Mouse (Mus musculus) MEL (cell line): Measurements from ENCODE around the gene Masp1. TPM values are rescaled to one million over a fixed set of nuclear protein-coding genes. Genes with fewer than 3 reads are reported as not detected.

Source experiments
- DNase-seq: peaks from one replicate; pipeline ENCODE4 v3.0.0; 2011; ENCODE audit warnings: low read depth, low spot score
- H3K27ac ChIP-seq: 2 replicates; pipeline ENCODE4 v1.5.1; 2012; ENCODE audit warnings: low read depth, mild to moderate bottlenecking, control low read depth, low read length, moderate library complexity; ENCODE audit not compliant: control insufficient read depth
- H3K27me3 ChIP-seq, 2 experiments: fragments of 150-350 bp in 1 of 2; sonication (generic) in 1 of 2; 2 replicates each; pipeline ENCODE4 v1.6.1; 2012; ENCODE audit warnings: low read length in 2 of 2, mild to moderate bottlenecking in 2 of 2, improper control_type of control experiment in 1 of 2, moderate library complexity in 1 of 2; ENCODE audit not compliant: insufficient read depth in 2 of 2, control insufficient read depth in 1 of 2
- H3K36me3 ChIP-seq, 2 experiments: 2 replicates each; pipeline ENCODE4 v1.6.1; 2012 to 2014; ENCODE audit warnings: low read length in 2 of 2, improper control_type of control experiment in 1 of 2, inconsistent platforms in 1 of 2, mild to moderate bottlenecking in 1 of 2; ENCODE audit not compliant: insufficient read depth in 2 of 2, control insufficient read depth in 1 of 2
- H3K4me1 ChIP-seq, 2 experiments: fragments of 150-350 bp in 1 of 2; sonication (generic) in 1 of 2; 2 replicates each; pipeline ENCODE4 v1.6.1; 2012; ENCODE audit warnings: low read length in 2 of 2, improper control_type of control experiment in 1 of 2, mild to moderate bottlenecking in 1 of 2; ENCODE audit not compliant: insufficient read depth in 2 of 2, control insufficient read depth in 1 of 2
- H3K4me3 ChIP-seq, 2 experiments: fragments of 150-350 bp in 1 of 2; sonication (generic) in 1 of 2; 2 replicates each; pipeline ENCODE4 v1.5.1; 2012; ENCODE audit warnings: low read depth in 2 of 2, low read length in 2 of 2, mild to moderate bottlenecking in 2 of 2, moderate library complexity in 2 of 2, control low read depth in 1 of 2, improper control_type of control experiment in 1 of 2; ENCODE audit not compliant: control insufficient read depth in 1 of 2, insufficient read depth in 1 of 2
- H3K79me2 ChIP-seq: 2 replicates; pipeline ENCODE4 v1.6.1; 2012; ENCODE audit warnings: mild to moderate bottlenecking, low read length, moderate library complexity; ENCODE audit not compliant: control insufficient read depth, poor library complexity, insufficient read depth
- H3K9ac ChIP-seq: 2 replicates; pipeline ENCODE4 v1.6.1; 2012; ENCODE audit warnings: low read depth, mild to moderate bottlenecking, control low read depth, low read length, moderate library complexity; ENCODE audit not compliant: control insufficient read depth, poor library complexity, severe bottlenecking
- H3K9me3 ChIP-seq: fragments of 150-350 bp; sonication (generic); replicated peaks from 2 replicates; pipeline ENCODE4 v1.6.1; 2012; ENCODE audit warnings: mild to moderate bottlenecking, low read length, improper control_type of control experiment, moderate library complexity; ENCODE audit not compliant: insufficient read depth
- CHD1 ChIP-seq: IDR thresholded peaks from 2 replicates; pipeline ENCODE4 v1.6.1; 2012; ENCODE audit warnings: low read depth, mild to moderate bottlenecking, inconsistent platforms, low read length, improper control_type of control experiment
- CTCF ChIP-seq, 3 experiments: IDR thresholded peaks in 2 of 3; conservative IDR thresholded peaks in 1 of 3; 2 replicates each; pipeline ENCODE4 v1.5.1; 2011 to 2012; ENCODE audit warnings: low read length in 3 of 3, low read depth in 2 of 3, mild to moderate bottlenecking in 2 of 3, improper control_type of control experiment in 1 of 3, inconsistent platforms in 1 of 3, mixed read lengths in 1 of 3, moderate library complexity in 1 of 3; ENCODE audit not compliant: control insufficient read depth in 1 of 3, insufficient read depth in 1 of 3, poor library complexity in 1 of 3, severe bottlenecking in 1 of 3
- EP300 ChIP-seq, 2 experiments: IDR thresholded peaks; 2 replicates each; pipeline ENCODE4 v1.6.1; 2011; ENCODE audit warnings: improper control_type of control experiment in 2 of 2, low read length in 2 of 2, low read depth in 1 of 2, mild to moderate bottlenecking in 1 of 2
- MYC ChIP-seq: IDR thresholded peaks from 2 replicates; pipeline ENCODE4 v1.6.1; 2011; ENCODE audit warnings: low read depth, mild to moderate bottlenecking, low read length, improper control_type of control experiment, moderate library complexity
- POLR2A ChIP-seq, 2 experiments: IDR thresholded peaks; 2 replicates each; pipeline ENCODE4 v1.6.1; 2011 to 2012; ENCODE audit warnings: low read length in 2 of 2, mild to moderate bottlenecking in 2 of 2, control low read depth in 1 of 2, improper control_type of control experiment in 1 of 2, low read depth in 1 of 2, moderate library complexity in 1 of 2; ENCODE audit not compliant: control insufficient read depth in 1 of 2, insufficient read depth in 1 of 2, poor library complexity in 1 of 2
- POLR2AphosphoS2 ChIP-seq: IDR thresholded peaks from 2 replicates; pipeline ENCODE4 v1.6.1; 2011; ENCODE audit warnings: low read length, improper control_type of control experiment
- POLR2AphosphoS5 ChIP-seq: IDR thresholded peaks from 2 replicates; pipeline ENCODE4 v1.6.1; 2012; ENCODE audit warnings: low read depth, borderline replicate concordance, mild to moderate bottlenecking, inconsistent platforms, low read length, moderate library complexity, mixed read lengths
- RAD21 ChIP-seq: IDR thresholded peaks from 2 replicates; pipeline ENCODE4 v1.6.1; 2011; ENCODE audit warnings: mild to moderate bottlenecking, low read depth, low read length, improper control_type of control experiment
- SMC3 ChIP-seq: IDR thresholded peaks from 2 replicates; pipeline ENCODE4 v1.6.1; 2011; ENCODE audit warnings: low read depth, low read length, improper control_type of control experiment
- TAL1 ChIP-seq: IDR thresholded peaks from 2 replicates; pipeline ENCODE4 v1.6.1; 2012; ENCODE audit warnings: mild to moderate bottlenecking, inconsistent platforms, low read length, moderate library complexity, mixed read lengths
- USF1 ChIP-seq: IDR thresholded peaks from 2 replicates; pipeline ENCODE4 v1.6.1; 2014; ENCODE audit warnings: low read depth, mild to moderate bottlenecking, inconsistent platforms, low read length, improper control_type of control experiment, moderate library complexity
- ZC3H11A ChIP-seq: IDR thresholded peaks from 2 replicates; pipeline ENCODE4 v1.6.1; 2012; ENCODE audit warnings: low read depth, mild to moderate bottlenecking, inconsistent platforms, low read length, improper control_type of control experiment
- ZKSCAN1 ChIP-seq: IDR thresholded peaks from 2 replicates; pipeline ENCODE4 v1.6.1; 2012; ENCODE audit warnings: low read depth, mild to moderate bottlenecking, inconsistent platforms, low read length, improper control_type of control experiment, moderate library complexity
- polyA plus RNA-seq, 2 experiments: library from polyadenylated mRNA; stranded (reverse) in 1 of 2; unstranded in 1 of 2; fragments of >175 nt in 1 of 2; fragments of >200 nt in 1 of 2; gene quantifications; 2 replicates each; pipeline versions ENCODE4 v1.2.1 to v1.2.4; 2012; ENCODE audit warnings: low replicate concordance in 2 of 2, low read depth in 1 of 2; ENCODE audit not compliant: insufficient read length in 2 of 2, insufficient read depth in 1 of 2, missing spikeins in 1 of 2
- total RNA-seq: library from RNA; depleted of rRNA; stranded (reverse); fragments of 300-350 nt; gene quantifications from 2 replicates; pipeline ENCODE4 v1.2.3, GENCODE M21; 2012

Gene Masp1
- total and polyA plus RNA-seq, 3 experiments = not detected

GRCm38 (mm10) chr16:23412930-23413329, 107.7 kb downstream of the Masp1 start:
- Histone ChIP-seq H3K4me1 (no peaks in the 10 kb centered on the region), H3K36me3 (no peaks in the 10 kb centered on the region), H3K4me3 (no peak overlapping the region), H3K27me3 (no peaks in the 10 kb centered on the region), H3K9me3 (no peaks in the 10 kb centered on the region), H3K9ac (no peak overlapping the region), H3K27ac (no peak overlapping the region), H3K79me2 (no peaks in the 10 kb centered on the region)
- TF ChIP-seq POLR2AphosphoS2 (no peak), POLR2A (IDR thresholded peaks at IDR 0.05; ENCODE audit: control insufficient read depth in 1 of 2, insufficient read depth in 1 of 2, low read depth in 1 of 2, low read length in 2 of 2, poor library complexity in 1 of 2) (no peak), ZKSCAN1 (no peak), TAL1 (no peak), CHD1 (no peak)
- DNase-seq = no peak

GRCm38 (mm10) chr16:23403008-23403755, 117.4 kb downstream of the Masp1 start:
- Histone ChIP-seq H3K4me3 (no peak overlapping the region), H3K4me1 (peaks cover 0 to 3% of the 10 kb centered on the region in 2 experiments; a peak in 1 of 4 replicates), H3K9ac (no peak overlapping the region), H3K27me3 (no peaks in the 10 kb centered on the region), H3K27ac (no peak overlapping the region), H3K36me3 (no peaks in the 10 kb centered on the region), H3K79me2 (no peaks in the 10 kb centered on the region), H3K9me3 (no peaks in the 10 kb centered on the region)
- DNase-seq = peak; percentile 68
- TF ChIP-seq RAD21 (peak; percentile 76), EP300 (IDR thresholded peaks at IDR 0.05; ENCODE audit: low read depth in 1 of 2, low read length in 2 of 2) (no peak), SMC3 (peak; percentile 80), USF1 (peak; percentile 39; the same call in 1 of the 2 replicates), CTCF (IDR thresholded peaks at IDR 0.05 in 2 of 3, conservative IDR thresholded peaks at IDR 0.05 in 1 of 3; ENCODE audit: control insufficient read depth in 1 of 3, insufficient read depth in 1 of 3, low read depth in 2 of 3, low read length in 3 of 3, poor library complexity in 1 of 3, severe bottlenecking in 1 of 3) (peak; percentile 61 to 75 (median 63)), ZC3H11A (peak; percentile 71)

GRCm38 (mm10) chr16:23401959-23402358, 118.7 kb downstream of the Masp1 start:
- Histone ChIP-seq H3K36me3 (no peaks in the 10 kb centered on the region), H3K9ac (no peak overlapping the region), H3K9me3 (no peaks in the 10 kb centered on the region), H3K27me3 (no peaks in the 10 kb centered on the region), H3K4me3 (no peak overlapping the region), H3K27ac (no peak overlapping the region), H3K4me1 (peaks cover 0 to 3% of the 10 kb centered on the region in 2 experiments; a peak in 1 of 4 replicates), H3K79me2 (no peaks in the 10 kb centered on the region)
- DNase-seq = no peak
- no peak for TF ChIP-seq MYC
- TF ChIP-seq ZC3H11A = no peak
- no peak for TF ChIP-seq POLR2AphosphoS5
